Mouse (Mus musculus) layer of hippocampus, adult 2 months (tissue): ENCODE data around the gene Itgal. TPM values are rescaled to one million over a fixed set of nuclear protein-coding genes. Genes with fewer than 3 reads are reported as not detected.
"Not testable (repeated sequence)": the region's sequence is repeated elsewhere in the genome, so short reads cannot be mapped to it uniquely, and the experiment has no call there.

Source experiments
- DNase-seq, 2 experiments: peaks; one replicate each; pipeline ENCODE4 v3.0.0; 2022; ENCODE audit warnings: low spot score in 2 of 2
- H3K27ac ChIP-seq: fragments of 200-600 bp; 2 replicates; pipeline ENCODE4 v1.8.1; 2022
- H3K4me3 ChIP-seq: fragments of 200-600 bp; 2 replicates; pipeline ENCODE4 v1.8.1; 2022; ENCODE audit warnings: mild to moderate bottlenecking
- CTCF ChIP-seq: fragments of 200-600 bp; conservative IDR thresholded peaks from 2 replicates; pipeline ENCODE4 v1.8.1; 2022; ENCODE audit warnings: antibody characterized with exemption, mild to moderate bottlenecking, moderate library complexity
- total RNA-seq, 2 experiments: library from RNA; stranded (reverse); gene quantifications; 2 replicates each; pipeline ENCODE4 v1.2.3; 2021

Gene Itgal
- total RNA-seq, 2 experiments from 2014 or later = 0.20 to 0.36 TPM

DNA sequence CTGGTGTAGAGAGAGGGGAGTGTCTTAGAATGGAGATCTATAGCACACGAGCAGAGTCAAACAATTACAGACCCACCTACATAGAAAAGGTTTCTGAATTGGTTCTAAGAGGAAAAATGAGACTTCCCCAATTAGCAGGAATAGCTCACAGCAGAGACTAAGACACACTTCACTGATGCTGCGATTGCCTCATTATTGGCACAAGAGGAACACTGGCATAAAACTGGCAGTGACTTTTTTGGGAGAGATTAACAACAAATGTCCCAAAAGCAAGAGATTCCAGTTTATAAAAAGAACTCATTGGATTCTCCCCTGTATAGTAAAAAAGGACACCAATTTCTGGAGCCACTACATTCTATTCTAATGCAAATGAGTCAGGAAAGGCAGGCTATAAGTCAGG, 61.8 kb downstream of the Itgal start:
- TF ChIP-seq CTCF = no peak
- no peak for DNase-seq
- Histone ChIP-seq H3K4me3 (no peak overlapping the region), H3K27ac (no peak overlapping the region)

DNA sequence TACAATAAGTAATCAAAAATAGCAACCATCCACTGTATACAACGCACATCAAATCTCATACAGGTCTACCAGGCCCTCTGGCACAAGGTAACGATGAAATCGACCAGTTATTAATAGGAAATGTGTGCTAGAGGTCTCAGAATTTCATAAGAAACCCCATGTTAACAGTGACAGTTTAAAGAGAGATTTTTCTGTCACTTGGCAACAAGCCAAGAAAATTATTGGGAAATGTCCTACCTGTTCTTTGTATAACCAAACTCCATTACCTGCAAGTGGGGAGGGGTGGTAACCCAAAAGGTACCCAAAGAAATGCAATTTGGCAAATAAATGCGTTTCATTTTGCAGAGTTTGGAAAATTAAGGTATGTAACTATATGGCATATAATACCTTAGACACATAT, 62.4 kb downstream of the Itgal start:
- Histone ChIP-seq H3K4me3 (no peak overlapping the region), H3K27ac (no peak overlapping the region)
- no peak for DNase-seq
- no peak for TF ChIP-seq CTCF

DNA sequence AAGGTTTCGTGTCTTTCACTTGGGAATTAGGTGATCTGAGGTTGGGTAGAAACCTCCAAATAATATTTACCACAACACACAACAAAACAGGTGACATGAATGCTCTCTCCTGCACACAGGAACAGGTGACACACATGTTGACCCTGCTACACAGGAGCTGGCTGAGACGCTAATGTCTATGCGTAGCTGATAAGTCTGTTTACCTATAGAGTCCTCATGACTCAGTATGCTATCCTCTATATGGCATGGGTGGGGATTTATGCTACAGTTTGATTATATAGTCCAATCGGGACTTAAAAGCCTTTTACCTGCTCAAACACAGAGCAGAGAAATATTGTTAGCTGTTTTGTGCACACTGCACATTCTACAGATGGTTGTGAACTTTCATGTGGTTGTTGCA, 64.2 kb downstream of the Itgal start:
- no peak for TF ChIP-seq CTCF
- Histone ChIP-seq H3K4me3 (no peak overlapping the region), H3K27ac (no peak overlapping the region)
- DNase-seq = no peak

DNA sequence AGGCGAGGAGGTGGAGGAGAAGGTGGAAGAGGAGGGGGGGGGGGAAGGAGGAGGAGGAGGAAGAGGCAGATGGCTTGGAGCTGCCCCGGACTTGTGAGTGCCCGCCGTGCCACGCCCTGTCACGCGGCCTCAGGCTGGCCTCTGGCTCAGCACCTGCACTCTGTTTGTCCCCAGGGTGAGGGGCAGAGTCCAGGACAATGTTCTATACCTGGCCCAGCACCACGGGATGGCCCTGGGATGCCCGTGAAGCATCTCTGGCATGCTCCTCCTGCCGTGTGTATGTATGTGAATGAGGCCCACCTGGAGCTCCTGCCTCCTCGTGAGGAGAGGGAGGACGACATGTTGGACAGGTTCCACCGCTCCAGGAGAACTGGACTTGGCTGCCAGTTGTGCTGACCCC, 65.4 kb downstream of the Itgal start:
- TF ChIP-seq CTCF = no peak
- no peak overlapping the region for H3K27ac ChIP-seq
- no peak for DNase-seq
- H3K4me3 ChIP-seq = no peak overlapping the region

DNA sequence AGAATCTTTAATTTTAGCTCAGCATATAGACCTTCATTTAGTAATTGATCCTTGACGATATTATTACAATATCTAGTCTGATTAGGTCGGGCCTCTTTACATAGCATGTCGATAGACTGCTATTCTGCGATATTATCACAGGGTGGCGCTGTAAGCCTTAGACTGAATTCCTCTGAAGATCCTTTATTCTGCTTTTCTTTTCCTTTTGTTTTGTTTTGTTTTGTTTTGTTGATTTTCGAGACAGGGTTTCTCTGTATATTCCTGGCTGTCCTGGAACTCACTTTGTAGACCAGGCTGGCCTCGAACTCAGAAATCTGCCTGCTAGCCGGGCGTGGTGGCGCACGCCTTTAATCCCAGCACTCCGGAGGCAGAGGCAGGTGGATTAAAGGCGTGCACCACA, 66.4 kb downstream of the Itgal start:
- peak; percentile 96 for TF ChIP-seq CTCF
- peak overlapping the region; percentile 34; the same call in 1 of the 2 replicates for H3K4me3 ChIP-seq
- DNase-seq = not testable (repeated sequence)

DNA sequence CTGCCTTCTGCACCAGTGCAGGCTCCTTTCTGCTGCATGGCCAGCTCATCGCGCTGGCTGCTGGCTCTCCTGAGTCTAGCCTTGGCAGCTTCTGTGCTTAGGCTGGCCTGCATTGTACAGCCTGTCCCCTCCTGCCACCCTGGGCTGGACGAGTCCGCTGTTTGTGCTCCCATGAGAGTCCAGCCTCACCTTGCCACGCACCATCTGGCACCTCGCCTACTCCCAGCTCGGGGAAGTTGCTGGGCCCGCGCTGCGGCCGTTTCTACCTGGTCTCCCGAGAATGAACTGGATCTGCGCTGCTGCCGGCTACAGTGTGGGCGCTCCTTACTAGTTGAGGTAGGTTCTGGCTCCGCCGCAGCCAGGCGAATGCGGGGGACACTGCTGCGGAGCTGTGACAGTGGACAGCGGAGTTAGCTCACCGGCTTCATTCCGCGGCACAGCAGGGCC, 67.4 kb downstream of the Itgal start:
- no peak for TF ChIP-seq CTCF
- no peak for DNase-seq
- H3K4me3 ChIP-seq = peak overlapping the region; percentile 52
- H3K27ac ChIP-seq = peak overlapping the region; percentile 68

More for the DNA sequence above, 66.4 kb downstream of the Itgal start:
- not testable (repeated sequence) for H3K27ac ChIP-seq

DNA sequence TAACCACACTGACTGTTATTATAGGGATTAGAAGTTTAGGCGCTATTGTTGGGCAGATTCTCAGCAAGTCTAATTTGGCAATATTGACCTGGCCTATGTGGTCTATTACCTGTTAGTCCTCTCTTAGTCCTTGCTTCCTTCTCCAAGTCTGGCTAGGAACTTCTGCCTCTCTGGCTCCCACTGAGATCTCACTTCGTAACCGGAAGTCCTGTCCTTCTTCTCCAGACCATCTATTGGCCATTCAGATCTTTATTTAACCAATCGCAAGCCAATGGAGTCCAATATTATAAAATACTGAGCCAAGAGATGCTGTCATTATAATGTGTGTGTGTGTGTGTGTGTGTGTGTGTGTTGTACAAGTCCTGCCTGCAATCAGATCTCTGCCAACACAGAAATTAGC, 68.1 kb downstream of the Itgal start:
- peak overlapping the region; percentile 52 for H3K4me3 ChIP-seq
- DNase-seq = no peak
- peak overlapping the region; percentile 68; the same call in 1 of the 2 replicates for H3K27ac ChIP-seq
- TF ChIP-seq CTCF = no peak

DNA sequence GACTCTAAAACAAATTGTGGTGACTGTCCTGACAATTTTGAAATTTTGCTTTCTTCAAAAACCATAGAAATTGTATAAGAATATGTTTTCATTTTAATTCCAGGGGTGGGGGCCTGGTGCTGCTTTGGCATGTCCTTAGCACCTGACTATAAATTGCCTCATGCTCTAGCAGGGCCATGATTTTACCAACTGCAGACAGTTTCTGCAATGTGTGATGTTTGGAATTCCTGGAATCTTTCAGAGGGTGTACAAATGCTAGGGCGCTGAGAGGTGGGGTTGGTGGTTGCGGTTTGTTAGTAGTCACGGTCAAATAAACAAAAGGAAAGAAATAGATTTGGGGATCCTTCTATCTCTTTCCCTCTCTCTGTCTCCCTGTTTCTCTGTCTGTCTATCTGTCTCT, 70.2 kb downstream of the Itgal start:
- Histone ChIP-seq H3K27ac (no peak overlapping the region), H3K4me3 (no peak overlapping the region)
- TF ChIP-seq CTCF = no peak
- no peak for DNase-seq

DNA sequence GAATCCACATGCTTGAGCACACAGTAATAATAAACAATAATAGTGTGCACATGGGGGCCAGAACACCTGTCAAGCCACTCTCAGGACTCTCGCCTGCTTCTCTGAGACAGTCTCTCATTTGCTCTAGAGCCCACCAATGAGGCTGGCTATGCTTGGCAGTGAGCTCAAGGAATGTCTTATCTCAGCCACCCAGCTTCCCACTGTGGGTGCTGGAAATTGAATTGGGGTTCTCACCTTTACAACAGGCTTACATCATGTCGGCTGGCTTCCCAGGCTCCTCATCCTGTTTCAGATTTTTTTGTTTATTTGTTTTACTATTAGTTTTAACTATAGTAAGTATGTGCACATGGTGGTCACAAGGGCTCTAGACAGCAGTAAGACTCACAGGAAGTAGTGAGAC, 75.2 kb downstream of the Itgal start:
- DNase-seq = no peak
- no peak for TF ChIP-seq CTCF
- no peak overlapping the region for H3K27ac ChIP-seq
- no peak overlapping the region for H3K4me3 ChIP-seq

DNA sequence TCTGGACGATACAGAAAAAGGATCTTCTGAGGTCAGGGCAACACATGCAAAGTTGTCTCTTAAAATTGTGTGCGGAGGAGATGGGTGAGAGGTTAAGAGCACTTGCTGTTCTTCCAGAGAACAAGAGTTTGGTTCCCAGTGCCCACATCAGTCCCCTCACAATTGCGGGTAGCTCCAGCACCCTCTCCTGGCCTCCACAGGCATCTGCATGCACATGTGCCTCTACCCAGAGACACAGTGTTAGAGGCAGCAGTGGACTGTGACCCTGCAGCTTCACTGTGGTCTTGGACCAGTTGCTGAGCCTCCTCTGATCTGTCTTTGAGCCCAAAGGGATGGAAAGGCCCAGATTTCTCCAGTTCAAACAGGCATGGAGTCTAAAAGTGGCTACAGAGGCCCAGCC, 75.8 kb downstream of the Itgal start:
- DNase-seq = not testable (repeated sequence)
- peak; percentile 36 for TF ChIP-seq CTCF

DNA sequence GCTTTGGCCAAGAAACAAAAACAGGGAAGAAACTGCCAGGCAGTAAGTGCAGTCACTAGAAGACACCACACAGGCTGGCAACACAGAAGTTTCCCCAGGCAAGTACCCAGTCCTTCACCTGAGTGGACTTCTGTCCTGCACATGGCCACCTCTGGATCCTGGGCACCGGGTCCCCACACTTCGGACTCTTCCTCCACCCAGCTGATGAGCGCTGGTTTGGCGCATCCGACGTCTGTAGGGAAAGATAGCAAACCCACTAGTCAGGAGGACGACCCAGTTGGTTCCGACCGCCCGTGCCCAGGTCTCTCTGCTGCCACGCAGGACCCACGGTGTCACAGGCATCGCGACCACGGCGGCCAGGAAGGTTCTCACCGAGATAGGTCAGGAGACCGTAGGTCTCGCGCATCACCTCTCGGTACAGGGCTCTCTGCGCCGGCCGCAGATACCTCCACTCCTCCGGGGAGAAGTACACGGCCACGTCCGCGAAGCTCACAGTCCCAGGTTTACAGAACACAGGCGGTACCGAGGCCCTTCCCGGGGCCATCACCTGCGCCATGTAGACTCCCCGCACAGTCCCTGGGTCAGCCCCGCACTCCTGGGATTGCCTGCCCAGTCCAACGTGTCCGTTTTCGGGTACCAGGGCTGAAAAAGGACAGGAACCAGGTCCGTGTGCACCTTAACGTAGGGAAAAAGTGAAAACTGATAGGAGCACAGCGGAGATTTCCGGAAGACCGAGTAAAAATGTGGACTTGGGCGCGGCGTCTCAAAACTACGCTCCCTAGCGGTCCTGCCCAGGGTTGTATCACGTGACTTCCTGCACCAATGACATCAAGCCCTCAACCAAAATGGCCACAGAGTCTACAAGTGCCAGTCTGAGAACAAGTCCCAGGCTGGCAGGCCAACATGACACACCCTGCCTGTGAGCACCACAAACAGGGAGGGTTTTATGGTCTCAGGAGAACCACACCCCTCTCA, 79.5 kb downstream of the Itgal start, which contains the start of gene Zfp747:
Gene Zfp747, minus strand, starts transcription at position 780 of the 975 bp plus-strand sequence.
- TF ChIP-seq CTCF = peak; percentile 76
- Histone ChIP-seq H3K4me3 (peak within 1 kb of the TSS; percentile 85), H3K27ac (peak within 1 kb of the TSS; percentile 88)
- peak; percentile 92 for DNase-seq

More for the DNA sequence above, 75.8 kb downstream of the Itgal start:
- H3K4me3 ChIP-seq, H3K27ac ChIP-seq: not testable (repeated sequence)

DNA sequence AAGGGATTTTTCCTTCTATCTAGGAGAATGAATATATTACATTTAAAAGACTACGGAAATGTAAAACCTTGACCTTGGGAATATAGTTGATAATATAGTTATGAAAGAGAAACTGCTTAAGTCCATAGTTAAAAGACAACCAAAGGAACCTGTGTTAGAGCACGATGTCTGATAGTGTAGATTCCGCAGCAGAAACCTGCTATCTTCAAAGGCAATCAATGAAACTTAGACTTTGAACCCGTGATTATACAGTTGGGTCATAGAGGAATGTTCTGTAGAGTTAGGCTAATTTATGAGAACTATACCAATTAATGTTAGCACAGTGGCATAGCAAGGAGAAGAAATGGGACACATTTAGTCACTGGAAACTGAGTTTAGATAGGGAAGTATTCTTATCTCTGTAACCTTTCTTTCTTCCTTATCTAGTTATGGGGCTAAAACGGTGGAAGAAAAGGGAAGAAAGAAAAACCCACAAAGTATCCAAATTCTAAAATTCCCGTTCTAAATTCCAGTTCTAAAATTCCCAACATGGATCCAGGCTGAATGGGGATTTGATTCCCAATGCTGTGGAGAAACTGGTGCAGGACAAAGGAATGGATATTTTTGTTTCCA, 82.4 kb downstream of the Itgal start:
- Histone ChIP-seq H3K4me3 (no peak overlapping the region), H3K27ac (no peak overlapping the region)
- no peak for DNase-seq

More for the DNA sequence above, 82.4 kb downstream of the Itgal start:
- TF ChIP-seq CTCF = no peak

Other genes with a start within 250 kb of the Itgal start
- gene Zg16, start 208.9 kb upstream of the Itgal start, total RNA-seq = not detected
- gene AI467606, start 204.9 kb upstream of the Itgal start, total RNA-seq = 1 to 10 TPM; 1.0 to 2.0 TPM
- gene Qprt, start 174.0 kb upstream of the Itgal start, total RNA-seq = not detected
- gene Spn, start 158.4 kb upstream of the Itgal start, total RNA-seq = under 1 TPM; 0.64 to 0.72 TPM
- gene Cd2bp2, start 100.2 kb upstream of the Itgal start, total RNA-seq = 10 to 100 TPM; 88.4 to 97.0 TPM
- gene Tbc1d10b, start 87.8 kb upstream of the Itgal start, total RNA-seq = 100 to 1,000 TPM; 102 to 120 TPM
- 1 to 10 TPM; 1.3 to 1.9 TPM for gene Mylpf, start 87.4 kb upstream of the Itgal start, total RNA-seq
- 10 to 100 TPM; 18.6 to 21.7 TPM for gene Zfp553, start 63.2 kb upstream of the Itgal start, total RNA-seq
- 1 to 10 TPM; 5.0 to 6.3 TPM for gene Sept1, start 63.1 kb upstream of the Itgal start, total RNA-seq
- gene Zfp771, start 52.0 kb upstream of the Itgal start, total RNA-seq = 10 to 100 TPM; 68.3 to 69.2 TPM
- gene Dctpp1, start 35.6 kb upstream of the Itgal start, total RNA-seq = 10 to 100 TPM; 18.3 to 23.8 TPM
- 10 to 100 TPM; 40.0 to 46.7 TPM for gene Sephs2, start 22.2 kb upstream of the Itgal start, total RNA-seq
- gene Zfp768, start 49.3 kb downstream of the Itgal start, total RNA-seq = 10 to 100 TPM; 11.4 to 11.8 TPM
- 1 to 10 TPM; 6.7 to 6.9 TPM for gene Zfp747, start 79.8 kb downstream of the Itgal start, total RNA-seq
- gene 9130019O22Rik, start 90.9 kb downstream of the Itgal start, total RNA-seq = 1 to 10 TPM; 3.1 to 4.2 TPM
- 1 to 10 TPM; 7.5 to 8.0 TPM for gene E430018J23Rik, start 97.4 kb downstream of the Itgal start, total RNA-seq
- gene Zfp764, start 110.6 kb downstream of the Itgal start, total RNA-seq = 1 to 10 TPM; 4.4 to 4.5 TPM
- 10 to 100 TPM; 12.2 to 17.3 TPM for gene Zfp688, start 125.8 kb downstream of the Itgal start, total RNA-seq
- 1 to 10 TPM; 5.0 to 7.6 TPM for gene Zfp689, start 152.9 kb downstream of the Itgal start, total RNA-seq
- gene Prr14, start 163.4 kb downstream of the Itgal start, total RNA-seq = 10 to 100 TPM; 29.2 to 35.3 TPM
- 10 to 100 TPM; 60.3 to 72.5 TPM for gene Fbrs, start 182.9 kb downstream of the Itgal start, total RNA-seq
- 100 to 1,000 TPM; 118 to 127 TPM for gene Srcap, start 215.7 kb downstream of the Itgal start, total RNA-seq
- 10 to 100 TPM in 1 of 2 experiments, 1 to 10 TPM in 1; 9.0 to 12.0 TPM for gene Gm42715, start 223.3 kb downstream of the Itgal start, total RNA-seq